In genomic region chr6:6004756-6005485, GRCm38 (mm10) we compare ENCODE assay signal across 10 mouse cellular contexts.
DNase-seq lines count a peak whose midpoint lies in the region; ATAC-seq and TF ChIP-seq lines count a peak whose summit lies in the region.
"Had no signal": no experiment of that assay in that cellular context is flagged by ENCODE, and none has a peak within 500 bp of the region (broad histone marks: within the 10 kb centered on the region; RNA-seq: fewer than 3 reads in every experiment).

No protein-coding gene starts in this region.

- no peak overlapping the region for H3K4me2 ChIP-seq in midbrain, embryonic 11.5 days
- H3K4me2 ChIP-seq in midbrain, postnatal 0 days (ENCODE audit: low read depth, low read length, poor library complexity, severe bottlenecking): no peak overlapping the region; the same call in 1 of the 2 replicates
- peak overlapping the region; percentile 37 for H3K4me2 ChIP-seq in lung, postnatal 0 days (replicated peaks; ENCODE audit: low read depth, low read length)

- peak overlapping the region; percentile 13; the same call in 1 of the 2 replicates for H3K27ac ChIP-seq in heart, embryonic 10.5 days
- H3K27ac ChIP-seq in midbrain, embryonic 11.5 days (ENCODE audit: low read depth, low read length): no peak overlapping the region
- no peak overlapping the region for H3K27ac ChIP-seq in midbrain, postnatal 0 days (ENCODE audit: low read depth, low read length)
- H3K27ac ChIP-seq in lung, postnatal 0 days (ENCODE audit: low read length): no peak overlapping the region

- no peak overlapping the region for H3K9ac ChIP-seq in midbrain, embryonic 11.5 days (ENCODE audit: low read length)
- no peak overlapping the region for H3K9ac ChIP-seq in midbrain, postnatal 0 days (replicated peaks; ENCODE audit: low read length, poor library complexity, severe bottlenecking)
- no peak overlapping the region for H3K9ac ChIP-seq in lung, postnatal 0 days (replicated peaks; ENCODE audit: low read depth)

- ATAC-seq in midbrain, embryonic 11.5 days (ENCODE audit: low FRiP score): 0 out of 2 replicates have a peak, but pooled peaks have one; percentile 11
- ATAC-seq in midbrain, postnatal 0 days (ENCODE audit: low FRiP score): no peak
- no peak for ATAC-seq in lung, postnatal 0 days
- ATAC-seq: inflammation-experienced regulatory T-cells, adult 6 months had no signal

- no peak for DNase-seq in heart, embryonic 10.5 days (ENCODE audit: low spot score)
- DNase-seq in heart, adult 11 months: no peak
- no peak for DNase-seq in midbrain, embryonic 11.5 days (ENCODE audit: low spot score, missing footprints)
- no peak for DNase-seq in midbrain, postnatal 0 days (ENCODE audit: low spot score)
- DNase-seq in lung, postnatal 0 days (ENCODE audit: low spot score): peak; percentile 48
- DNase-seq in cerebellum, postnatal 25 days: no peak
- DNase-seq in layer of hippocampus, postnatal 14 days (ENCODE audit: low spot score in 2 of 2): no peak
- no peak for DNase-seq in adipocyte (ENCODE audit: low spot score)

- no peaks in the 10 kb centered on the region for H3K27me3 ChIP-seq in heart, embryonic 10.5 days (ENCODE audit: insufficient read depth, poor library complexity, severe bottlenecking)
- H3K27me3 ChIP-seq in midbrain, embryonic 11.5 days (ENCODE audit: control insufficient read depth, insufficient read depth, low read length): no peaks in the 10 kb centered on the region
- 0 out of 2 replicates have a peak, but pooled peaks cover 9% of the 10 kb centered on the region for H3K27me3 ChIP-seq in midbrain, postnatal 0 days (ENCODE audit: insufficient read depth, low read length)
- no peaks in the 10 kb centered on the region for H3K27me3 ChIP-seq in lung, postnatal 0 days (replicated peaks; ENCODE audit: insufficient read depth, low read length)
- H3K27me3 ChIP-seq: embryonic facial prominence, embryonic 12.5 days had no signal

- H3K4me1 ChIP-seq in heart, embryonic 10.5 days: peaks cover 19% of the 10 kb centered on the region
- 0 out of 2 replicates have a peak, but pooled peaks cover 2% of the 10 kb centered on the region for H3K4me1 ChIP-seq in midbrain, embryonic 11.5 days (ENCODE audit: control insufficient read depth, insufficient read depth, low read length)
- H3K4me1 ChIP-seq in midbrain, postnatal 0 days (ENCODE audit: insufficient read depth, low read length): no peaks in the 10 kb centered on the region
- no peaks in the 10 kb centered on the region for H3K4me1 ChIP-seq in lung, postnatal 0 days (ENCODE audit: insufficient read depth, low read depth, low read length)
- H3K4me1 ChIP-seq: embryonic facial prominence, embryonic 12.5 days had no signal

- TF ChIP-seq EP300 in lung, postnatal 0 days (IDR thresholded peaks at IDR 0.05): no peak

- 45% methylated on average over 12 of the region's 12 CpGs for WGBS in heart, embryonic 10.5 days
- 68% methylated on average over 12 of the region's 12 CpGs for WGBS in midbrain, embryonic 11.5 days
- 43% methylated on average over 12 of the region's 12 CpGs for WGBS in midbrain, postnatal 0 days
- 33% methylated on average over 12 of the region's 12 CpGs for WGBS in lung, postnatal 0 days

- peak overlapping the region; percentile 25; the same call in 1 of the 2 replicates for H3K4me3 ChIP-seq in heart, embryonic 10.5 days
- H3K4me3 ChIP-seq in midbrain, embryonic 11.5 days (ENCODE audit: low read depth, low read length): no peak overlapping the region
- H3K4me3 ChIP-seq in midbrain, postnatal 0 days (ENCODE audit: low read depth, low read length): no peak overlapping the region
- H3K4me3 ChIP-seq in lung, postnatal 0 days (ENCODE audit: low read depth, low read length): 0 out of 2 replicates have a peak overlapping the region, but pooled peaks have one; percentile 19

- TF ChIP-seq CTCF in midbrain, postnatal 0 days (IDR thresholded peaks at IDR 0.05): no peak
- no peak for TF ChIP-seq CTCF in lung, postnatal 0 days (IDR thresholded peaks at IDR 0.05)

- H3K9me3 ChIP-seq in heart, embryonic 10.5 days: no peaks in the 10 kb centered on the region
- H3K9me3 ChIP-seq in midbrain, embryonic 11.5 days (ENCODE audit: control insufficient read depth, low read length): no peaks in the 10 kb centered on the region
- no peaks in the 10 kb centered on the region for H3K9me3 ChIP-seq in midbrain, postnatal 0 days (ENCODE audit: low read length)
- no peaks in the 10 kb centered on the region for H3K9me3 ChIP-seq in lung, postnatal 0 days (ENCODE audit: low read length)
- H3K9me3 ChIP-seq: embryonic facial prominence, embryonic 12.5 days had no signal

- no peaks in the 10 kb centered on the region for H3K36me3 ChIP-seq in heart, embryonic 10.5 days
- H3K36me3 ChIP-seq in midbrain, embryonic 11.5 days (ENCODE audit: control insufficient read depth, insufficient read depth, low read length): no peaks in the 10 kb centered on the region
- no peaks in the 10 kb centered on the region for H3K36me3 ChIP-seq in midbrain, postnatal 0 days (ENCODE audit: insufficient read depth, low read length)
- no peaks in the 10 kb centered on the region for H3K36me3 ChIP-seq in lung, postnatal 0 days (ENCODE audit: insufficient read depth, low read length)
- H3K36me3 ChIP-seq: embryonic facial prominence, embryonic 12.5 days had no signal

Comparison
In these comparisons a context has a peak if more than half of its experiments do, and no peak if none do; other contexts are left out.
1. H3K4me3 ChIP-seq: peak in heart, embryonic 10.5 days (single experiment) and lung, postnatal 0 days (single experiment); none in midbrain, embryonic 11.5 days (single experiment) and midbrain, postnatal 0 days (single experiment).